Mouse (Mus musculus) skeletal muscle tissue, postnatal 0 days (tissue): ENCODE results near the gene Hmox1. TPM values are rescaled to one million over a fixed set of nuclear protein-coding genes. Genes with fewer than 3 reads are reported as not detected.

ENCODE experiments used
- polyA plus RNA-seq: library from polyadenylated mRNA; unstranded; fragments of >200 nt; fragmentation: Nextera tagmentation; extraction: Ambion mirVana; gene quantifications from 2 replicates; pipeline ENCODE4 v1.2.1, GENCODE M21; 2015

Hmox1 gene
- 31.8 and 49.0 TPM in 2 replicates for polyA plus RNA-seq

GRCm38 (mm10) chr8:75093399-75094156, at the start of gene Hmox1:
TSS of gene Hmox1 (plus strand) at chr8:75093621.

GRCm38 (mm10) chr8:75109236-75109967, 16.0 kb downstream of the Hmox1 start, which contains the start of gene Mcm5:
TSS of gene Mcm5 (plus strand) at chr8:75109569.

Other genes starting within 250 kb of the Hmox1 start
- gene Isx, start 220.4 kb upstream of the Hmox1 start, polyA plus RNA-seq = not detected in 2 replicates
- gene Hmgxb4, start 100.3 kb upstream of the Hmox1 start, polyA plus RNA-seq = 9.1 and 9.4 TPM in 2 replicates
- gene Tom1, start 59.9 kb upstream of the Hmox1 start, polyA plus RNA-seq = 59.4 and 63.8 TPM in 2 replicates
- gene Mcm5, start 15.9 kb downstream of the Hmox1 start, polyA plus RNA-seq = 13.5 and 19.9 TPM in 2 replicates
- 0.06 and 0.21 TPM in 2 replicates for gene Rasd2, start 120.3 kb downstream of the Hmox1 start, polyA plus RNA-seq